Mouse (Mus musculus) forebrain, embryonic 14.5 days (tissue): ENCODE data around the gene Scn11a. TPM values are rescaled to one million over a fixed set of nuclear protein-coding genes. Genes with fewer than 3 reads are reported as not detected.

Source experiments
- ATAC-seq: fragments of 200-750 bp; cut with Nextera tagmentation; 2 replicates; pipeline ENCODE4 v1.8.0; 2017; ENCODE audit warnings: mild to moderate bottlenecking, moderate library complexity
- DNase-seq: peaks from one replicate; pipeline ENCODE4 v3.0.0-alpha.2; 2015; ENCODE audit warnings: low spot score
- H3K27ac ChIP-seq: fragments of 300-500 bp; sonication (generic); 2 replicates; pipeline ENCODE4 v1.5.1; 2014; ENCODE audit warnings: low read depth, mild to moderate bottlenecking, control low read depth, low read length, moderate library complexity
- H3K27me3 ChIP-seq: fragments of 300-500 bp; sonication (generic); replicated peaks from 2 replicates; pipeline ENCODE4 v1.6.1; 2014; ENCODE audit warnings: low read length, control low read depth, mixed read lengths; ENCODE audit not compliant: control insufficient read depth, insufficient read depth
- H3K36me3 ChIP-seq: fragments of 300-500 bp; sonication (generic); 2 replicates; pipeline ENCODE4 v1.6.1; 2014; ENCODE audit warnings: low read length, control low read depth; ENCODE audit not compliant: control insufficient read depth, insufficient read depth
- H3K4me1 ChIP-seq: fragments of 300-500 bp; sonication (generic); 2 replicates; pipeline ENCODE4 v1.6.1; 2014; ENCODE audit warnings: antibody characterized with exemption, low read length, control low read depth; ENCODE audit not compliant: control insufficient read depth, insufficient read depth
- H3K4me2 ChIP-seq: fragments of 300-500 bp; sonication (generic); 2 replicates; pipeline ENCODE4 v1.6.1; 2014; ENCODE audit warnings: mild to moderate bottlenecking, control low read depth, low read length
- H3K4me3 ChIP-seq: fragments of 300-500 bp; sonication (generic); 2 replicates; pipeline ENCODE4 v1.5.1; 2014; ENCODE audit warnings: low read depth, low read length, control low read depth
- H3K9ac ChIP-seq: fragments of 300-500 bp; sonication (generic); 2 replicates; pipeline ENCODE4 v1.6.1; 2014; ENCODE audit warnings: mild to moderate bottlenecking, low read length, control low read depth, moderate library complexity
- H3K9me3 ChIP-seq: fragments of 300-500 bp; sonication (generic); replicated peaks from 2 replicates; pipeline ENCODE4 v1.6.1; 2016; ENCODE audit warnings: low read length, control low read depth, mixed read lengths; ENCODE audit not compliant: control insufficient read depth
- WGBS: fragments of 180-500 bp; shearing (Covaris S2); extraction: QIAGEN DNeasy Blood & Tissue Kit; methylation state at CpG from one replicate; pipeline ENCODE4 v1.1.7; 2014; 5-methylcytosine and 5-hydroxymethylcytosine counted together
- polyA plus RNA-seq: library from polyadenylated mRNA; unstranded; fragments of >200 nt; fragmentation: Nextera tagmentation; extraction: Ambion mirVana; gene quantifications from 2 replicates; pipeline ENCODE4 v1.2.1, GENCODE M21; 2014

The Scn11a gene
- polyA plus RNA-seq, 1 experiment from 2014 or later = 0.14 TPM

DNA sequence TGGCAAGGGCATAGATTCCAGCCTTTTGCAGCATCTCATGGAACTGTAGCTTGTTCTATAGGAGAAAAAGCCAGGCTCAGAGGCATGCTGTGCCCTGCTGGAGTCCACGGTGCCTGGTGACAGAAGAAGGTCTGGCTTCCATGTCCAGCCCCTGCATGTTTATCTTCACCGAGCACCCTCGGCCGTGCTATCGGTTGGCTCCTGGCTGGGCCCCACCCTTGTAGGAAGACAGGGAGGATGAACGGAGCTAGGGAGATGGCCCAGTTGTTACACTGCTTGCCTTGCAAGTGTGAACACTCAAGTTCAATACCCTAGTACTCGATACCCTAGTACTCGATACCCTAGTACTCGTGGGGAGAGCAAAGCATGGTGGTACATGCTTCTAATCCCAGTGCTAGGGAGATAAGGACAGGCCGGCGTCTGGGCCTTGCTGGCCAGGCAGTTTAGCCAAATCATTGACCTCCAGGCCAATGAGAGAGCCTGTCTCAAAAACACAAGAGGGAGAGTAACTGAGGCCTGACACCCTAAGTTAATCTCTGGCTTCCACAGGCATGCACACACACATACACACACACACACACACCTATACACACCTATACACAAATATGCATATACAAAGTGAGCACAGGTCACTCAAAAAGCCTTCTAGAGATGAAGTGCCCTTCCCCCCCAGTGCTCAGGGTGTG lies 96.7 kb downstream of the Scn11a start:
- H3K4me3 ChIP-seq = no peak overlapping the region
- DNase-seq (no peak), ATAC-seq (no peak)
- H3K27ac ChIP-seq = no peak overlapping the region
- 91% methylated on average over 11 of the region's 11 CpGs for WGBS
- 0 out of 2 replicates have a peak, but pooled peaks cover 2% of the 10 kb centered on the region for H3K4me1 ChIP-seq
- no peaks in the 10 kb centered on the region for H3K9me3 ChIP-seq
- H3K4me2 ChIP-seq = no peak overlapping the region
- no peaks in the 10 kb centered on the region for H3K36me3 ChIP-seq
- H3K27me3 ChIP-seq = no peaks in the 10 kb centered on the region
- no peak overlapping the region for H3K9ac ChIP-seq

DNA sequence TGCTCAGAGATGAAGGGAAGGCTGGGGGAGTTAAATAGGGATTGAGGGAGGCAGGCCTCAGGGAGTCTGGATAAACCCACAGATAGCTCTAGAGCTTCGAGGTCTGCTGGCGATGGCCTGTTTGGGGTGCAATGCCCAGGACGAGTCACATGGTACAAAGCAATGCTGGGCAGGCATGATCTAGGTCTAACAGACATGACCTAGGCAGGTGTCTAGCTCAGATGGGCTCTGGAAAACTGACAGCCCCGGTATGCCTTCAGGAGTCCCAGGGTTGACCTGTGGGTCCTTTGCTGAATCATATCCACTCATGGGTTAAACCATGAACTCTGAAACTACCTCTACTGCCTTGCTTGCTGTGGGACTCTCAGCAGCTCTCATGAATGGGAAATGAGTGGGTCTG lies 98.3 kb downstream of the Scn11a start:
- Histone ChIP-seq H3K4me2 (no peak overlapping the region), H3K9ac (no peak overlapping the region), H3K9me3 (no peaks in the 10 kb centered on the region), H3K36me3 (no peaks in the 10 kb centered on the region), H3K4me1 (0 out of 2 replicates have a peak, but pooled peaks cover 2% of the 10 kb centered on the region), H3K27me3 (no peaks in the 10 kb centered on the region), H3K27ac (no peak overlapping the region), H3K4me3 (no peak overlapping the region)
- no peak for DNase-seq
- 97% methylated on average over 4 of the region's 4 CpGs for WGBS
- no peak for ATAC-seq

DNA sequence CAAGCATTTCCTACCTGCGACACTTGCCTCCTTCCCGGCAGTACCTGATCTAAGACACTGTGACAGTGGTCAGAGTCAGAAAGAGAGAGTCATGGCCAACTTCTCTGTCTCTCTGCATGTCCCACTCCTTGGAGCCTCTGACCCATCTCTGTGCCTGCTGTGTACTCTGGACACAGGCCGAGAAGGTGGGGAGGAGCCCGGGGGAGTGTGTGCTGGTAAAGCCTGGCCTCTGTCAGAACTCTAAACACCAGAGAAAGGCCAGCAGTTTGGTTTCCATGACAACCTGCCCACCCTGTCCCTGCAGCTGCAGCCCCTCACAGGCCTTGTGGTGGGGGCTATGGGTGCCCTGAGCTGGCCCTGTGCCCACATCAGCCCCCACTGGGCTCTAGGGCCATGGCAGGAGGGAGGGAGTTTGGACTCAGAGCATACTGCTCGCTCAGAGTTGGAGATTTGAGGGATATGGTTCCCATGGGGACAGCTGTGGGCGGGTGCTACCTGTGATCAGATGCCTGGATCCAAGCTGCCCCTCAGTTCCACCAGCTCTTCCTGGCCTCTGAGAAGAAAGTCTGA lies 99.9 kb downstream of the Scn11a start:
- no peaks in the 10 kb centered on the region for H3K27me3 ChIP-seq
- no peak overlapping the region for H3K4me3 ChIP-seq
- 65% methylated on average over 6 of the region's 6 CpGs for WGBS
- no peak overlapping the region for H3K27ac ChIP-seq
- ATAC-seq (peak; percentile 15; the same call in 1 of the 2 replicates), DNase-seq (peak; percentile 5)
- no peak overlapping the region for H3K4me2 ChIP-seq
- H3K4me1 ChIP-seq = no peaks in the 10 kb centered on the region
- no peak overlapping the region for H3K9ac ChIP-seq
- H3K36me3 ChIP-seq = no peaks in the 10 kb centered on the region
- H3K9me3 ChIP-seq = no peaks in the 10 kb centered on the region

DNA sequence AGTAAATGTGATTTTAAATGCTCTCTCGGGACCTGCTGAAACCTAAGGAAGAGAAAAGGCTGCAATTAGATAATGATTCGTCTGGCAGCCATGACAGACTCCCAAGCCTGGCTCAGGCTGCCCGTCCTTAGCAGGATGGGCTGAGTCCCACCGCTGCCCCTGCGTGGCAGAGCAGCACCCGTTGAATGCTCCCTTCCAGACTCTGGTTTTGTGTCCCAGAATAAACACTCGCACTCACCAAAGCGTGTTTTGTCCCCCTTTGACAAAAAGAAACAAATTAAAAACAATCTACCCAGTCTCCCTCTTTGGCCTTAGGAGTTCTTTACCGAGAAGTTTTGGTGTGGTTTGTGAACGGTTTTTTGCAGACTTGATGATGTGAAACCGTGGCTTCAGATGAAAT lies 106.0 kb downstream of the Scn11a start, which contains the start of gene Scn10a:
TSS of gene Scn10a (minus strand) at position 101 of the 400 bp plus-strand sequence.
- ATAC-seq (no peak), DNase-seq (no peak)
- 78% methylated on average over 11 of the region's 11 CpGs for WGBS
- no peaks in the 10 kb centered on the region for H3K36me3 ChIP-seq
- H3K27me3 ChIP-seq = no peaks in the 10 kb centered on the region
- no peak within 1 kb of the TSS for H3K9ac ChIP-seq
- H3K27ac ChIP-seq = no peak within 1 kb of the TSS
- no peaks in the 10 kb centered on the region for H3K4me1 ChIP-seq
- H3K4me3 ChIP-seq = no peak within 1 kb of the TSS
- H3K9me3 ChIP-seq = no peaks in the 10 kb centered on the region
- H3K4me2 ChIP-seq = no peak within 1 kb of the TSS

DNA sequence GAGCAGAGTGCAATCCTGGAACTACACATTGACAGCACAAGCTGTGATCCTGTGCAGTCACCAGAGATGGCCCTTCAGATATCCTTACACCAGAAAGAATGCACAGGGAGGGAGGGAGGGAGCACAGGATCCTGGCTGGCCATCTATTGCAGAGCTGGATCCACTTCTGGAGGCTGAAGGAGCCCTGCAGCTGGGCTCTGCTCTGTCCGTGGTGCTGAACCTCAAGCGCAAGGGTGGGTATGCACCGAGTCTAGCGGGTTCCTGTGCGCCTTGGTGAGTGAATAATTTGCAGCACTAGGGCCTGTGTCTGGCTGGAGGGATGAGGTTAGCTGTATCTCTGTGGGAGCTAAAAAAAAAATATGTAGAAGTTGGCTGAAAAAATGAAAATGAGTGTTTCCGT lies 118.6 kb downstream of the Scn11a start:
- 13% methylated on average over 6 of the region's 6 CpGs for WGBS
- no peaks in the 10 kb centered on the region for H3K4me1 ChIP-seq

More for the DNA sequence above, 118.6 kb downstream of the Scn11a start:
- Histone ChIP-seq H3K4me2 (no peak overlapping the region), H3K27ac (no peak overlapping the region), H3K27me3 (no peaks in the 10 kb centered on the region), H3K36me3 (no peaks in the 10 kb centered on the region), H3K9ac (no peak overlapping the region), H3K9me3 (no peaks in the 10 kb centered on the region), H3K4me3 (no peak overlapping the region)
- ATAC-seq (no peak), DNase-seq (peak; percentile 54)

Other genes with a start within 250 kb of the Scn11a start
- gene Scn5a, start 246.4 kb downstream of the Scn11a start, polyA plus RNA-seq = 0.39 and 0.59 TPM in 2 replicates
- gene Scn10a, start 106.1 kb downstream of the Scn11a start, polyA plus RNA-seq = 0.11 and 0.16 TPM in 2 replicates
- gene Wdr48, start 69.4 kb upstream of the Scn11a start, polyA plus RNA-seq = 77.3 TPM in 2 replicates
- 23.7 and 34.1 TPM in 2 replicates for gene Gorasp1, start 112.1 kb upstream of the Scn11a start, polyA plus RNA-seq
- gene Ttc21a, start 112.2 kb upstream of the Scn11a start, polyA plus RNA-seq = 0.29 and 0.74 TPM in 2 replicates
- gene Csrnp1, start 159.2 kb upstream of the Scn11a start, polyA plus RNA-seq = 1.1 and 1.4 TPM in 2 replicates
- not detected in 2 replicates for gene Xirp1, start 198.1 kb upstream of the Scn11a start, polyA plus RNA-seq
- 2.5 and 3.9 TPM in 2 replicates for gene Cx3cr1, start 244.4 kb upstream of the Scn11a start, polyA plus RNA-seq